Mouse (Mus musculus): ENCODE measurements around the gene Gm13040. TPM values are rescaled to one million over a fixed set of nuclear protein-coding genes. Genes with fewer than 3 reads are reported as not detected.
"Not testable (repeated sequence)": the region's sequence is repeated elsewhere in the genome, so short reads cannot be mapped to it uniquely, and the experiment has no call there.

The Gm13040 gene
- polyA plus RNA-seq (2015; fragmentation: Nextera tagmentation; extraction: Ambion mirVana) = not detected in 2 replicates

DNA sequence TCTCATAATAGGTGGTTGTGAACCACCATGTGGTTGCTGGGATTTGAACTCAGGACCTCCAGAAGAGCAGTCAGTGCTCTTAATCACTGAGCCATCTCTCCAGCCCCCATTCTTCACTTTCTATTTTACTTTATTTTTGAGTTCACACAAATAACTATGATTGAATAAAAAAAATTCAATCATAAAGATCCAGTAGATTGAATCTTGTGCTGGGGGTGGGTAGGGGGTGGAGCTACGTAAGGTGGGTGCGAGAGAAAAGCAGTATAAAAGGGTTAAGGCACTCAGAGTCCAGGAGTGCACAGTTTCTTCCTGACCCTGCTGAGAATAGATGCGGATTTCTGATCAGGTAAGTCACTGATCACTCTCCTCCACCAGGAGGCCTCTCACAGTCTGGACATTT is at the start of gene Gm13040:
Gm13040 (plus strand) TSS at position 301 of the 400 bp plus-strand sequence.
- not testable (repeated sequence) for H3K9me3 ChIP-seq (replicated peaks); H3K9ac ChIP-seq; H3K27me3 ChIP-seq; H3K4me1 ChIP-seq (replicated peaks); H3K36me3 ChIP-seq; H3K27ac ChIP-seq; H3K4me3 ChIP-seq (replicated peaks); H3K4me2 ChIP-seq; DNase-seq; ATAC-seq (ENCODE audit: low read depth)
- WGBS (ENCODE audit: insufficient replicate concordance) = no CpG with 5 or more reads among the region's 3 CpGs

DNA sequence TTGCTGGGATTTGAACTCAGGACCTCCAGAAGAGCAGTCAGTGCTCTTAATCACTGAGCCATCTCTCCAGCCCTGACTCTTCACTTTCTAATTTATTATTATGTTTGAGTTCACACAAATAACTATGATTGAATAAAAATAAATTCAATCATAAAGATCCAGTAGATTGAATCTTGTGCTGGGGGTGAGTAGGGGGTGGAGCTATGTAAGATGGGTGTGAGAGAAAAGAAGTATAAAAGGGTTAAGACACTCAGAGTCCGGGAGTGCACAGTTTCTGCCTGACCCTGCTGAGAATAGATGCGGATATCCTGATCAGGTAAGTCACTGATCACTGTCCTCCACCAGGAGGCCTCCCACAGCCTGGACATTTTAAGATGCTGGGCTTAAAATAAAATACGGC is 24.7 kb upstream of the Gm13040 start, which contains the start of gene Gm13043:
Gm13043 (plus strand) TSS at position 301 of the 400 bp plus-strand sequence.
- ATAC-seq (ENCODE audit: low read depth) (no peak), DNase-seq (no peak)
- H3K9me3 ChIP-seq (replicated peaks) = no peaks in the 10 kb centered on the region
- no peaks in the 10 kb centered on the region for H3K27me3 ChIP-seq
- no peaks in the 10 kb centered on the region for H3K36me3 ChIP-seq
- H3K4me1 ChIP-seq (replicated peaks) = no peaks in the 10 kb centered on the region
- H3K27ac ChIP-seq = no peak within 1 kb of the TSS
- no peak within 1 kb of the TSS for H3K4me2 ChIP-seq
- H3K4me3 ChIP-seq (replicated peaks) = no peak within 1 kb of the TSS
- 65% methylated on average over 3 of the region's 3 CpGs for WGBS (ENCODE audit: insufficient replicate concordance)
- no peak within 1 kb of the TSS for H3K9ac ChIP-seq

DNA sequence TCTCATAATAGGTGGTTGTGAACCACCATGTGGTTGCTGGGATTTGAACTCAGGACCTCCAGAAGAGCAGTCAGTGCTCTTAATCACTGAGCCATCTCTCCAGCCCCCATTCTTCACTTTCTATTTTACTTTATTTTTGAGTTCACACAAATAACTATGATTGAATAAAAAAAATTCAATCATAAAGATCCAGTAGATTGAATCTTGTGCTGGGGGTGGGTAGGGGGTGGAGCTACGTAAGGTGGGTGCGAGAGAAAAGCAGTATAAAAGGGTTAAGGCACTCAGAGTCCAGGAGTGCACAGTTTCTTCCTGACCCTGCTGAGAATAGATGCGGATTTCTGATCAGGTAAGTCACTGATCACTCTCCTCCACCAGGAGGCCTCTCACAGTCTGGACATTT is 15.6 kb downstream of the Gm13040 start, which contains the start of the genes BC080695 and Gm13057:
BC080695 (plus strand) TSS at position 301 of the 400 bp plus-strand sequence.
Gm13057 (plus strand) TSS at position 310 of the 400 bp plus-strand sequence.
- not testable (repeated sequence) for DNase-seq; H3K4me2 ChIP-seq; H3K27me3 ChIP-seq; H3K9ac ChIP-seq; H3K9me3 ChIP-seq (replicated peaks); H3K36me3 ChIP-seq; H3K4me3 ChIP-seq (replicated peaks); H3K27ac ChIP-seq; ATAC-seq (ENCODE audit: low read depth); H3K4me1 ChIP-seq (replicated peaks)
- no CpG with 5 or more reads among the region's 3 CpGs for WGBS (ENCODE audit: insufficient replicate concordance)

Other genes with a start within 250 kb of the Gm13040 start
- 1.4 and 1.6 TPM in 2 replicates for gene Pdpn, start 236.4 kb upstream of the Gm13040 start, polyA plus RNA-seq (2015; fragmentation: Nextera tagmentation; extraction: Ambion mirVana)
- gene Lrrc38, start 186.2 kb upstream of the Gm13040 start, polyA plus RNA-seq (2015; fragmentation: Nextera tagmentation; extraction: Ambion mirVana) = not detected in 2 replicates
- gene Pramel1, start 141.5 kb upstream of the Gm13040 start, polyA plus RNA-seq (2015; fragmentation: Nextera tagmentation; extraction: Ambion mirVana) = not detected in 2 replicates
- gene Pramef8, start 123.5 kb upstream of the Gm13040 start, polyA plus RNA-seq (2015; fragmentation: Nextera tagmentation; extraction: Ambion mirVana) = 4.0 and 5.6 TPM in 2 replicates
- gene Oog4, start 85.6 kb upstream of the Gm13040 start, polyA plus RNA-seq (2015; fragmentation: Nextera tagmentation; extraction: Ambion mirVana) = not detected in 2 replicates
- gene Gm13043, start 24.6 kb upstream of the Gm13040 start, polyA plus RNA-seq (2015; fragmentation: Nextera tagmentation; extraction: Ambion mirVana) = not detected in 2 replicates
- gene BC080695, start 15.7 kb downstream of the Gm13040 start, polyA plus RNA-seq (2015; fragmentation: Nextera tagmentation; extraction: Ambion mirVana) = not detected in 2 replicates
- gene Gm13057, start 15.8 kb downstream of the Gm13040 start, polyA plus RNA-seq (2015; fragmentation: Nextera tagmentation; extraction: Ambion mirVana) = not detected in 2 replicates
- not detected in 2 replicates for gene Gm13083, start 79.0 kb downstream of the Gm13040 start, polyA plus RNA-seq (2015; fragmentation: Nextera tagmentation; extraction: Ambion mirVana)
- not detected in 2 replicates for gene Gm13088, start 121.3 kb downstream of the Gm13040 start, polyA plus RNA-seq (2015; fragmentation: Nextera tagmentation; extraction: Ambion mirVana)
- gene Gm13089, start 166.8 kb downstream of the Gm13040 start, polyA plus RNA-seq (2015; fragmentation: Nextera tagmentation; extraction: Ambion mirVana) = not detected in 2 replicates
- gene Gm13078, start 183.5 kb downstream of the Gm13040 start, polyA plus RNA-seq (2015; fragmentation: Nextera tagmentation; extraction: Ambion mirVana) = not detected in 2 replicates